ENCODE assay signal across 9 mouse cellular contexts in genomic region chr13:62926479-62926878, GRCm38 (mm10). TPM values are rescaled to one million over a fixed set of nuclear protein-coding genes. Genes with fewer than 3 reads are reported as not detected.
DNase-seq lines count a peak whose midpoint lies in the region; ATAC-seq and TF ChIP-seq lines count a peak whose summit lies in the region.
"Had no signal": no experiment of that assay in that cellular context is flagged by ENCODE, and none has a peak within 500 bp of the region (broad histone marks: within the 10 kb centered on the region; RNA-seq: fewer than 3 reads in every experiment).

No protein-coding gene starts in this region.

- H3K4me1 ChIP-seq in heart, embryonic 10.5 days: no peaks in the 10 kb centered on the region
- no peaks in the 10 kb centered on the region for H3K4me1 ChIP-seq in MEL (ENCODE audit: control insufficient read depth in 1 of 2, insufficient read depth in 2 of 2, low read length in 2 of 2)
- H3K4me1 ChIP-seq: liver, embryonic 15.5 days had no signal

- peak; percentile 55 for DNase-seq in heart, adult 8-10 months (ENCODE audit: low spot score)
- no peak for DNase-seq in heart, embryonic 10.5 days (ENCODE audit: low spot score)
- DNase-seq in MEL (ENCODE audit: low read depth, low spot score): peak; percentile 53
- peak; percentile 30 for DNase-seq in cerebellum, adult 9-10 months
- peak; percentile 74 to 81 for DNase-seq in heart, postnatal 10 days
- peak; percentile 20 for DNase-seq in layer of hippocampus, adult 9-10 months (ENCODE audit: low spot score)
- peak; percentile 44 for DNase-seq in thymus, postnatal 25 days

- peak; percentile 32 to 77 (median 58) for TF ChIP-seq CTCF in MEL (IDR thresholded peaks at IDR 0.05 in 2 of 3, conservative IDR thresholded peaks at IDR 0.05 in 1 of 3; ENCODE audit: control insufficient read depth in 1 of 3, insufficient read depth in 1 of 3, low read depth in 2 of 3, low read length in 3 of 3, poor library complexity in 1 of 3, severe bottlenecking in 1 of 3)

- TF ChIP-seq RAD21 in MEL (IDR thresholded peaks at IDR 0.05; ENCODE audit: low read depth, low read length): peak; percentile 84

- intact Hi-C loops in heart, postnatal 10 days (cut with DNase I): loop anchor here (1.0 to 2.0 kb wide), 2 partner anchors 120 to 406 kb away; no protein-coding TSS in a partner anchor

- no peaks in the 10 kb centered on the region for H3K9me3 ChIP-seq in heart, embryonic 10.5 days
- H3K9me3 ChIP-seq in MEL (replicated peaks; ENCODE audit: insufficient read depth, low read length): no peaks in the 10 kb centered on the region
- H3K9me3 ChIP-seq: liver, embryonic 15.5 days had no signal

- ATAC-seq in megakaryocyte progenitor cell, adult 5-6 weeks (replicated peaks; ENCODE audit: poor library complexity): peak; percentile 96

- TF ChIP-seq EP300 in MEL (IDR thresholded peaks at IDR 0.05; ENCODE audit: low read depth in 1 of 2, low read length in 2 of 2): no peak

- H3K27me3 ChIP-seq in heart, embryonic 10.5 days (ENCODE audit: insufficient read depth, poor library complexity, severe bottlenecking): no peaks in the 10 kb centered on the region
- no peaks in the 10 kb centered on the region for H3K27me3 ChIP-seq in MEL (ENCODE audit: control insufficient read depth in 1 of 2, insufficient read depth in 2 of 2, low read length in 2 of 2)
- H3K27me3 ChIP-seq: liver, embryonic 15.5 days had no signal

- no peak overlapping the region for H3K4me3 ChIP-seq in heart, embryonic 10.5 days
- no peak overlapping the region for H3K4me3 ChIP-seq in MEL (ENCODE audit: control insufficient read depth in 1 of 2, insufficient read depth in 1 of 2, low read depth in 2 of 2, low read length in 2 of 2)
- H3K4me3 ChIP-seq: liver, embryonic 15.5 days had no signal

- 71% methylated on average over 1 of the region's 1 CpGs for WGBS in heart, embryonic 10.5 days

- no peak for TF ChIP-seq POLR2A in MEL (IDR thresholded peaks at IDR 0.05; ENCODE audit: control insufficient read depth in 1 of 2, insufficient read depth in 1 of 2, low read depth in 1 of 2, low read length in 2 of 2, poor library complexity in 1 of 2)

- H3K9ac ChIP-seq in MEL (ENCODE audit: control insufficient read depth, low read depth, low read length, poor library complexity, severe bottlenecking): no peak overlapping the region
- H3K9ac ChIP-seq: liver, embryonic 15.5 days had no signal

- H3K36me3 ChIP-seq in heart, embryonic 10.5 days: no peaks in the 10 kb centered on the region
- H3K36me3 ChIP-seq in MEL (ENCODE audit: control insufficient read depth in 1 of 2, insufficient read depth in 2 of 2, low read length in 2 of 2): no peaks in the 10 kb centered on the region
- H3K36me3 ChIP-seq: liver, embryonic 15.5 days had no signal

- no peak overlapping the region for H3K27ac ChIP-seq in heart, embryonic 10.5 days
- H3K27ac ChIP-seq in MEL (ENCODE audit: control insufficient read depth, low read depth, low read length): no peak overlapping the region
- H3K27ac ChIP-seq: liver, embryonic 15.5 days had no signal

- H3K79me2 ChIP-seq in MEL (ENCODE audit: control insufficient read depth, insufficient read depth, low read length, poor library complexity): no peaks in the 10 kb centered on the region

TF ChIP-seq in MEL, 35 proteins besides CTCF, POLR2A, EP300 and RAD21:
- TF ChIP-seq HCFC1 (IDR thresholded peaks at IDR 0.05; ENCODE audit: low read depth, low read length) (no peak), SMC3 (IDR thresholded peaks at IDR 0.05; ENCODE audit: low read depth, low read length) (peak; percentile 90), ZC3H11A (IDR thresholded peaks at IDR 0.05; ENCODE audit: low read depth, low read length) (peak; percentile 81), NRF1 (IDR thresholded peaks at IDR 0.05; ENCODE audit: insufficient read depth, low read depth, low read length, poor library complexity, severe bottlenecking) (no peak), ELF1 (IDR thresholded peaks at IDR 0.05; ENCODE audit: low read depth, low read length) (no peak), RCOR1 (IDR thresholded peaks at IDR 0.05; ENCODE audit: low read depth, low read length) (no peak)

RNA-seq across cellular contexts. Expression of gene 2010111I01Rik, which starts 38.2 kb away (rescaled TPM):
- 100 to 1,000 TPM in 2 of 4 experiments, 10 to 100 TPM in 2; 91.5 to 112 (median 98.3) TPM for total RNA-seq in heart, adult 8-10 months (2022)
- polyA plus RNA-seq in heart, embryonic 10.5 days (2016; fragmentation: Nextera tagmentation; extraction: Ambion mirVana): 46.2 and 52.6 TPM in 2 replicates
- 26.3 and 29.5 TPM in 2 replicates for total RNA-seq in MEL (2012; rRNA removed)
- polyA plus RNA-seq in MEL (2012; ENCODE audit: insufficient read depth in 1 of 2, insufficient read length in 2 of 2, low read depth in 1 of 2, low replicate concordance in 2 of 2, missing spikeins in 1 of 2): 10 to 100 TPM in 1 of 2 experiments, not detected in 1; 32.7 TPM
- total RNA-seq in heart, postnatal 10 days (2021): 100 to 1,000 TPM; 121 to 143 TPM
- 41.7 and 53.7 TPM in 2 replicates for total RNA-seq in megakaryocyte progenitor cell, adult 5-6 weeks (2015)
- total RNA-seq in megakaryocyte progenitor cell, adult 5-6 weeks (2017): 81.6 and 90.2 TPM in 2 replicates

RNA-seq across cellular contexts. Expression of gene Fbp1, which starts 38.4 kb away (rescaled TPM):
- total RNA-seq in heart, adult 8-10 months (2022): not detected
- 0.25 TPM in 1 of 2 replicates, not detected in the other for polyA plus RNA-seq in heart, embryonic 10.5 days (2016; fragmentation: Nextera tagmentation; extraction: Ambion mirVana)
- not detected in 2 replicates for total RNA-seq in MEL (2012; rRNA removed)
- not detected for polyA plus RNA-seq in MEL (2012; ENCODE audit: insufficient read depth in 1 of 2, insufficient read length in 2 of 2, low read depth in 1 of 2, low replicate concordance in 2 of 2, missing spikeins in 1 of 2)
- total RNA-seq in heart, postnatal 10 days (2021): not detected
- total RNA-seq in megakaryocyte progenitor cell, adult 5-6 weeks (2015): 10.5 and 13.8 TPM in 2 replicates
- 10.5 and 19.5 TPM in 2 replicates for total RNA-seq in megakaryocyte progenitor cell, adult 5-6 weeks (2017)

Comparison
In these comparisons a context has a peak if more than half of its experiments do, and no peak if none do; other contexts are left out.
1. RNA of gene Fbp1, which starts 38.4 kb away (total RNA-seq): 10.5 to 19.5 TPM in megakaryocyte progenitor cell, adult 5-6 weeks; not detected in heart, postnatal 10 days, not detected in heart, adult 8-10 months and not detected in MEL; every median in the first group is over 10 times any median in the second.